Mouse (Mus musculus) hindbrain, embryonic 12.5 days (tissue): ENCODE measurements around the gene 4931409K22Rik. TPM values are rescaled to one million over a fixed set of nuclear protein-coding genes. Genes with fewer than 3 reads are reported as not detected.

Source experiments
- ATAC-seq: fragments of 200-750 bp; cut with Nextera tagmentation; 2 replicates; pipeline ENCODE4 v1.8.0; 2017; ENCODE audit warnings: moderate TSS enrichment; ENCODE audit not compliant: low FRiP score
- H3K27ac ChIP-seq: fragments of 300-500 bp; sonication (generic); 2 replicates; pipeline ENCODE4 v1.5.1; 2016; ENCODE audit warnings: mild to moderate bottlenecking
- H3K27me3 ChIP-seq: fragments of 300-500 bp; sonication (generic); 2 replicates; pipeline ENCODE4 v1.6.1; 2016; ENCODE audit warnings: mild to moderate bottlenecking
- H3K36me3 ChIP-seq: fragments of 300-500 bp; sonication (generic); 2 replicates; pipeline ENCODE4 v1.6.1; 2016; ENCODE audit warnings: mild to moderate bottlenecking
- H3K4me1 ChIP-seq: fragments of 300-500 bp; sonication (generic); 2 replicates; pipeline ENCODE4 v1.6.1; 2016
- H3K4me2 ChIP-seq: fragments of 300-500 bp; sonication (generic); replicated peaks from 2 replicates; pipeline ENCODE4 v1.6.1; 2016; ENCODE audit warnings: mild to moderate bottlenecking
- H3K4me3 ChIP-seq: fragments of 300-500 bp; sonication (generic); 2 replicates; pipeline ENCODE4 v1.5.1; 2016; ENCODE audit warnings: mild to moderate bottlenecking
- H3K9ac ChIP-seq: fragments of 300-500 bp; sonication (generic); 2 replicates; pipeline ENCODE4 v1.6.1; 2016; ENCODE audit warnings: mild to moderate bottlenecking, moderate library complexity
- H3K9me3 ChIP-seq: fragments of 300-500 bp; sonication (generic); replicated peaks from 2 replicates; pipeline ENCODE4 v1.6.1; 2016; ENCODE audit warnings: mild to moderate bottlenecking
- WGBS: fragments of 180-500 bp; shearing (Covaris S2); methylation state at CpG from one replicate; pipeline ENCODE4 v1.1.7; 2016; 5-methylcytosine and 5-hydroxymethylcytosine counted together
- polyA plus RNA-seq: library from polyadenylated mRNA; unstranded; fragments of >200 nt; fragmentation: Nextera tagmentation; extraction: Ambion mirVana; gene quantifications from 2 replicates; pipeline ENCODE4 v1.2.1, GENCODE M21; 2016

The 4931409K22Rik gene
- polyA plus RNA-seq, 1 experiment from 2014 or later, result not detected

- Histone ChIP-seq H3K4me2 (no peak overlapping the region), H3K9me3 (no peaks in the 10 kb centered on the region), H3K9ac (peak overlapping the region; percentile 18), H3K4me1 (peaks cover 46% of the 10 kb centered on the region), H3K4me3 (no peak overlapping the region), H3K27ac (no peak overlapping the region), H3K36me3 (peaks cover 51% of the 10 kb centered on the region), H3K27me3 (peaks cover 15% of the 10 kb centered on the region; the same call in 1 of the 2 replicates)
- ATAC-seq, result no peak
- 56% methylated on average over 24 of the region's 24 CpGs for WGBS
These were observed 35.3 kb upstream of the 4931409K22Rik start for GRCm38 (mm10) chr5:24591796-24592470.

DNA sequence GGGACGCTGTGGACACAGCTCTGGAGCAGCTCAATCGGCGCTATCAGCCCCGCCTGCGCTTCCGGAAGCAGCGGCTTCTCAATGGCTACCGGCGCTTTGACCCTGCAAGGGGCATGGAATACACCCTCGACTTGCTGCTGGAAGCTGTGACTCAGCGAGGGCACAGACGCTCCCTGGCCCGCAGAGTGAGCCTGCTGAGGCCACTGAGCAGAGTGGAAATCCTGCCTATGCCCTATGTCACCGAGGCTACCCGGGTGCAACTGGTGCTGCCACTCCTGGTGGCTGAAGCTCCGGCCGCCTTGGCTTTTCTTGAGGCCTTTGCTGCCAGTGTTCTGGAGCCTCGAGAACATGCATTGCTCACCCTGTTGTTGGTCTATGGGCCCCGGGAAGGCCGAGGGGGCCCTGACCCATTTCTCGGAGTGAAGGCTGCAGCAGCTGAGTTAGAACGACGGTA is 34.7 kb upstream of the 4931409K22Rik start:
- Histone ChIP-seq H3K4me2 (0 out of 2 replicates have a peak overlapping the region, but pooled peaks have one; percentile 9), H3K36me3 (peaks cover 51% of the 10 kb centered on the region), H3K27me3 (peaks cover 15% of the 10 kb centered on the region; the same call in 1 of the 2 replicates), H3K4me1 (peaks cover 40% of the 10 kb centered on the region), H3K9me3 (no peaks in the 10 kb centered on the region), H3K9ac (peak overlapping the region; percentile 1; the same call in 1 of the 2 replicates), H3K27ac (no peak overlapping the region), H3K4me3 (no peak overlapping the region)
- 22% methylated on average over 23 of the region's 23 CpGs for WGBS
- ATAC-seq, result no peak

GRCm38 (mm10) chr5:24589511-24590500 is 33.2 kb upstream of the 4931409K22Rik start:
- 87% methylated on average over 20 of the region's 20 CpGs for WGBS
- no peak overlapping the region for H3K4me3 ChIP-seq
- H3K27me3 ChIP-seq, result peaks cover 15% of the 10 kb centered on the region; the same call in 1 of the 2 replicates
- no peak overlapping the region for H3K27ac ChIP-seq
- no peak overlapping the region for H3K9ac ChIP-seq
- peaks cover 49% of the 10 kb centered on the region for H3K36me3 ChIP-seq
- ATAC-seq, result no peak
- peaks cover 33% of the 10 kb centered on the region for H3K4me1 ChIP-seq
- H3K9me3 ChIP-seq, result no peaks in the 10 kb centered on the region
- H3K4me2 ChIP-seq, result no peak overlapping the region

- H3K36me3 ChIP-seq, result peaks cover 24% of the 10 kb centered on the region
- peak overlapping the region; percentile 88 for H3K9ac ChIP-seq
- peak overlapping the region; percentile 82 for H3K27ac ChIP-seq
- H3K4me1 ChIP-seq, result peaks cover 33% of the 10 kb centered on the region
- peaks cover 10% of the 10 kb centered on the region; the same call in 1 of the 2 replicates for H3K27me3 ChIP-seq
- H3K9me3 ChIP-seq, result no peaks in the 10 kb centered on the region
- H3K4me3 ChIP-seq, result peak overlapping the region; percentile 88
- ATAC-seq, result no peak
- peak overlapping the region; percentile 93 for H3K4me2 ChIP-seq
- 31% methylated on average over 4 of the region's 4 CpGs for WGBS
These were observed 30.6 kb upstream of the 4931409K22Rik start for GRCm38 (mm10) chr5:24587200-24587577.

- H3K36me3 ChIP-seq, result peaks cover 19% of the 10 kb centered on the region
- no peaks in the 10 kb centered on the region for H3K9me3 ChIP-seq
- peak within 1 kb of the TSS; percentile 88 for H3K4me3 ChIP-seq
- peaks cover 30% of the 10 kb centered on the region for H3K4me1 ChIP-seq
- peak within 1 kb of the TSS; percentile 88 for H3K9ac ChIP-seq
- peak within 1 kb of the TSS; percentile 93 for H3K4me2 ChIP-seq
- WGBS, result under 1% methylated on average over 38 of the region's 43 CpGs
- H3K27ac ChIP-seq, result peak within 1 kb of the TSS; percentile 82
- peak; percentile 90 for ATAC-seq
- H3K27me3 ChIP-seq, result peaks cover 5% of the 10 kb centered on the region; the same call in 1 of the 2 replicates
These were observed 30.1 kb upstream of the 4931409K22Rik start, which contains the start of gene Chpf2 for GRCm38 (mm10) chr5:24586547-24587199. Gene Chpf2, plus strand, starts transcription at chr5:24586741.

DNA sequence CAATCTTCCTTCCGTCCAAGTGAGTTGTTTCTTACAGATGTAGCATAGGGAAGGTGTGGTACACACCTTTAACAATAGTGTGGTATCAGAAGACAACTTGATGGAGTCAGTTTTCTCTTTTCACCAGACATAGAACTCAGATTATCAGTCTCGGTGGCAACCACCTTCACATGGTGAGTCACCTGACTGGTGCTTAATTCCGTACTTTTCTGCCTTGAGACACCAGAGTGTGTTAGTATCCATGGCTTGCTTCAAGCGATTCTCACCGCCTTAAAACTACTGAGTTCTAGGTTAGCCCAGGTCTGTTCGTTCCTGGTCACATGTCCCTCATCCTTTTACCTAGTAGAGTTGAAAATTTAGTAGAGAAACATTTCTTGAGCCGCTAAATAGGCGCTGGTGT is 29.5 kb upstream of the 4931409K22Rik start:
- Histone ChIP-seq H3K4me2 (peak overlapping the region; percentile 93), H3K27me3 (no peaks in the 10 kb centered on the region), H3K4me3 (peak overlapping the region; percentile 88), H3K36me3 (peaks cover 13% of the 10 kb centered on the region), H3K9me3 (no peaks in the 10 kb centered on the region), H3K4me1 (peaks cover 25% of the 10 kb centered on the region), H3K9ac (peak overlapping the region; percentile 88), H3K27ac (peak overlapping the region; percentile 82)
- 8% methylated on average over 8 of the region's 8 CpGs for WGBS
- peak; percentile 51; the same call in 1 of the 2 replicates for ATAC-seq

DNA sequence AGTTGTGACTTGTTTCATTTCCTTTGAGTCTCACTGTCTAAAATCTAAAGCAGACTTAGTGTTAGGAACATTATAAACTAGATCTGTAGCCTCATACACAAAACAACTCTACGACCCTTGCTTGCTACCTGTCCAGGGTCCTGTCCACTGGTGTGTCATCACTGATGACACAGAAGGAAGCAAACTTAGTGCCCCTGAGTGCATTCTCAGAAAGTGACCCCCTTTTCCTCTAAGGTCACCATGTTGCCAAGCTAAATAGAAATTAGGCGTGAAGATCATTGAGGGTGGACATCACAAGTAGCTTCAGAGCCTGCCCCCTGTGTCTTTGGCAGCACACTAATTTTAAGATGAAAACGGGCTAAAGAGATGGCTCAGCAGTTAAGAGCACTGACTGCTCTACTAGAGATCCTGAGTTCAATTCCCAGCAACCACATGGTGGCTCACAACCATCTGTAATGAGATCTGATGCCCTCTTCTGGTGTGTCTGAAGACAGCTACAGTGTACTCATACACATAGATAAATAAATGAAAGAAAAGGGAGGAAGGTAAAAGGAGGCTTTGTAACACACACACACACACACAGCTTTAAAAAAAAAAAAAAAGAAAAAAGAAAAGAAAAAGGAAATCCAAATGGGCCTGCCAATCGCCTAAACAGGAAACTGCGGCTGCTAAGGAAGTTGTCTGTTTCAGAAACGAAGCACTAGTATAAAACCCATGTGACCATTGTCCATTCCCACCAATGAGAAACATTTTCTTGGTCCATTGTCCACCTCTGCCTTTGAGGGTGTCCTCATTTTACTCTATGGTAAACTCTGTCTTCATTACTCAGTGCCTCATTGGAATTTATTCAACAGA is 21.7 kb upstream of the 4931409K22Rik start:
- ATAC-seq, result no peak
- peaks cover 15% of the 10 kb centered on the region for H3K4me1 ChIP-seq
- H3K27me3 ChIP-seq, result no peaks in the 10 kb centered on the region
- peak overlapping the region; percentile 49; the same call in 1 of the 2 replicates for H3K9ac ChIP-seq
- peak overlapping the region; percentile 76 for H3K4me3 ChIP-seq
- H3K36me3 ChIP-seq, result peaks cover 19% of the 10 kb centered on the region
- peak overlapping the region; percentile 89 for H3K4me2 ChIP-seq
- 65% methylated on average over 6 of the region's 6 CpGs for WGBS
- H3K9me3 ChIP-seq, result no peaks in the 10 kb centered on the region
- H3K27ac ChIP-seq, result peak overlapping the region; percentile 77

DNA sequence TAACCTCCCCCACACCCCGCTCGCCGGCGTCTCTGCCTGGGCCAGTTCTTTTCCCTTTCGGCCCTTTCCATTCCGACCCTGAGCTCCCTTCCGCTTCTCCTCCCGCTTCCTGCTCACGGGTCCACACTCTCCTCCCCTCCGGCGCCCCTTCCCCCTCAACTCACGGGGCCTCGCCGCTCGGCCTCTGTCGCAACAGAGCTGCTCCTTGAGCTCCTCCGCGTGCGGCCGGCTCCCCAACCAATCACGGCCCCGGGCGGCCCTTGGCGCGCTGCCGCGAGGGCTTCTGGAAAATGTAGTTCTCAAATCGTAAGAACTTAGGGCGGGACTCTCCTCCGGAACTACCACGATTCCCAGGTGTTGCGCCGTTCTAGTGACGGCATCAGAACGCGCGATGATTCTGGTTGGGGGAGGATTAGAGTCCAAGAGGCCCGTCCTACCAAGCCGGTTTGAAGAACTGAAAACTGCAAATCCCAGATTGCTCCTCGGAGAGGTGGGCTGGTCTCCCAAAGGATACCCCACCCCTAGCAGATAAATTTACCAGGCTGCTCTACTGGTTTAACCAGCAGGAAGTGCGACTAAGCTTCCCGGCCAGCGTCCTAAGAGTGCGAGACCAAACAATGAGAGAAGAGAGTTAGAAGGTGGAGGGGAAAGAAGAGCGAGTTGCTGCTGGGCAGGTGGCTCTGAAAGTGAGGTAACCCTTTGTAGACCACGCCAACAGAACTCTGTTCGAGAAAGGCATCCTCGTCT is 20.7 kb upstream of the 4931409K22Rik start, which contains the start of gene Abcf2:
Gene Abcf2 (minus strand): TSS at position 285 of the 747 bp plus-strand sequence.
- under 1% methylated on average over 48 of the region's 48 CpGs for WGBS
- peak within 1 kb of the TSS; percentile 77 for H3K27ac ChIP-seq

GRCm38 (mm10) chr5:24576801-24577182 is 20.2 kb upstream of the 4931409K22Rik start:
- H3K4me2 ChIP-seq, result peak overlapping the region; percentile 89
- peaks cover 15% of the 10 kb centered on the region for H3K4me1 ChIP-seq
- peak overlapping the region; percentile 76 for H3K4me3 ChIP-seq
- peak overlapping the region; percentile 77 for H3K27ac ChIP-seq
- under 1% methylated on average over 32 of the region's 32 CpGs for WGBS
- peaks cover 34% of the 10 kb centered on the region for H3K36me3 ChIP-seq
- no peaks in the 10 kb centered on the region for H3K9me3 ChIP-seq
- H3K27me3 ChIP-seq, result no peaks in the 10 kb centered on the region
- H3K9ac ChIP-seq, result peak overlapping the region; percentile 76
- peak; percentile 25; the same call in 1 of the 2 replicates for ATAC-seq

More for the DNA sequence above, 20.7 kb upstream of the 4931409K22Rik start, which contains the start of gene Abcf2:
- Histone ChIP-seq H3K4me3 (peak within 1 kb of the TSS; percentile 76), H3K4me2 (peak within 1 kb of the TSS; percentile 89), H3K9me3 (no peaks in the 10 kb centered on the region), H3K27me3 (no peaks in the 10 kb centered on the region), H3K9ac (peak within 1 kb of the TSS; percentile 76), H3K4me1 (peaks cover 15% of the 10 kb centered on the region), H3K36me3 (peaks cover 29% of the 10 kb centered on the region)
- peak; percentile 96 for ATAC-seq

DNA sequence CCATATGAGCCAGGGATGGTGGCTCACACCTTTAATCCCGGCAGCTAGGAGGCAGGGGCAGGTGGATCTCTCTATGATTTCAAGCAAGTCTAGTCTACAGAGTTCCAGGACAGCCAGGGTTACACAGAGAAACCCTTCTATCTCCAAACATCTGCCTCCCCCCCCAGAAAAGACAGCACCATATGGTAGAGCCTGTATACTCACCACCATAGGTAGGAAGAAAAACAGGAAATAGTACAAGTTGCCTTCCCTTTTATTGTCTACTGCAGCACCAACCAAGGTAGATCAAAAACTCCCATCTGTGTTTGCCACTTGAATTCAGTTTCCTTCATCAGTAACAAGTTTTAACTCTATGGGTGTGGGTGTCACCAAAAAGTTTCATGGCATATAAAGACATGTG is 19.3 kb upstream of the 4931409K22Rik start:
- Histone ChIP-seq H3K4me3 (peak overlapping the region; percentile 76; the same call in 1 of the 2 replicates), H3K27ac (no peak overlapping the region), H3K4me2 (peak overlapping the region; percentile 89), H3K9ac (0 out of 2 replicates have a peak overlapping the region, but pooled peaks have one; percentile 76), H3K36me3 (peaks cover 43% of the 10 kb centered on the region), H3K27me3 (no peaks in the 10 kb centered on the region), H3K9me3 (no peaks in the 10 kb centered on the region), H3K4me1 (peaks cover 15% of the 10 kb centered on the region)
- ATAC-seq, result no peak
- 85% methylated on average over 1 of the region's 1 CpGs for WGBS
